Mouse (Mus musculus) adrenal gland, postnatal 4 days (tissue): ENCODE results near the gene Rint1. TPM values are rescaled to one million over a fixed set of nuclear protein-coding genes. Genes with fewer than 3 reads are reported as not detected.

Experiments
- DNase-seq, 2 experiments: peaks; one replicate each; pipeline ENCODE4 v3.0.0; 2021 to 2022; ENCODE audit warnings: low spot score in 2 of 2, mixed read lengths in 2 of 2
- total RNA-seq, 2 experiments: library from RNA; stranded (reverse); gene quantifications; 2 replicates each; pipeline ENCODE4 v1.2.3; 2021

Rint1 gene
- total RNA-seq, 2 experiments from 2014 or later = 24.6 to 24.7 TPM

GRCm38 (mm10) chr5:23863166-23864053 is 75.9 kb downstream of the Rint1 start:
- DNase-seq = no peak

GRCm38 (mm10) chr5:23864054-23864965 is 76.8 kb downstream of the Rint1 start:
- DNase-seq = no peak

- DNase-seq = no peak
Observed at GRCm38 (mm10) chr5:23865941-23866340, 78.4 kb downstream of the Rint1 start.

Other genes with a start within 250 kb of the Rint1 start
- gene Srpk2, start 103.1 kb upstream of the Rint1 start, total RNA-seq = 10 to 100 TPM; 66.8 to 71.4 TPM
- gene Pus7, start 4.0 kb upstream of the Rint1 start, total RNA-seq = 10 to 100 TPM; 26.2 to 28.0 TPM
- 10 to 100 TPM; 87.8 to 91.7 TPM for gene Tomm7, start 56.5 kb downstream of the Rint1 start, total RNA-seq
- gene Fam126a, start 243.0 kb downstream of the Rint1 start, total RNA-seq = 10 to 100 TPM; 60.9 to 63.7 TPM